Comparison of ENCODE assay signal across 8 mouse cellular contexts in genomic region chr8:106510365-106510975, GRCm38 (mm10). TPM values are rescaled to one million over a fixed set of nuclear protein-coding genes. Genes with fewer than 3 reads are reported as not detected.
DNase-seq lines count a peak whose midpoint lies in the region; ATAC-seq and TF ChIP-seq lines count a peak whose summit lies in the region.

TSS of gene Cdh3 (plus strand) at chr8:106510891.

- no peaks in the 10 kb centered on the region for H3K9me3 ChIP-seq in embryonic facial prominence, embryonic 11.5 days (replicated peaks; ENCODE audit: control insufficient read depth, low read length)
- no peaks in the 10 kb centered on the region for H3K9me3 ChIP-seq in hindbrain, embryonic 13.5 days
- H3K9me3 ChIP-seq in limb, embryonic 15.5 days, result no peaks in the 10 kb centered on the region
- H3K9me3 ChIP-seq in midbrain, postnatal 0 days (ENCODE audit: low read length), result no peaks in the 10 kb centered on the region

- no peak within 1 kb of the TSS for H3K4me3 ChIP-seq in cerebellum, adult 2 months (replicated peaks; ENCODE audit: insufficient read depth, low read depth, low read length)
- peak within 1 kb of the TSS; percentile 38 for H3K4me3 ChIP-seq in embryonic facial prominence, embryonic 11.5 days (ENCODE audit: low read depth, low read length)
- peak within 1 kb of the TSS; percentile 35 for H3K4me3 ChIP-seq in hindbrain, embryonic 13.5 days
- H3K4me3 ChIP-seq in limb, embryonic 15.5 days, result peak within 1 kb of the TSS; percentile 53
- H3K4me3 ChIP-seq in midbrain, postnatal 0 days (ENCODE audit: low read depth, low read length), result peak within 1 kb of the TSS; percentile 38

- 0 out of 2 replicates have a peak, but pooled peaks cover 3% of the 10 kb centered on the region for H3K4me1 ChIP-seq in cerebellum, adult 2 months (ENCODE audit: control insufficient read depth, insufficient read depth, low read length)
- peaks cover 12% of the 10 kb centered on the region for H3K4me1 ChIP-seq in embryonic facial prominence, embryonic 11.5 days (ENCODE audit: control insufficient read depth, insufficient read depth, low read length)
- H3K4me1 ChIP-seq in hindbrain, embryonic 13.5 days (replicated peaks), result peaks cover 41% of the 10 kb centered on the region
- H3K4me1 ChIP-seq in limb, embryonic 15.5 days, result peaks cover 56% of the 10 kb centered on the region
- peaks cover 14% of the 10 kb centered on the region for H3K4me1 ChIP-seq in midbrain, postnatal 0 days (ENCODE audit: insufficient read depth, low read length)

- WGBS in cerebellum, adult 2 months, result 1% methylated on average over 34 of the region's 34 CpGs
- under 1% methylated on average over 34 of the region's 34 CpGs for WGBS in embryonic facial prominence, embryonic 11.5 days
- WGBS in hindbrain, embryonic 13.5 days, result under 1% methylated on average over 34 of the region's 34 CpGs
- 1% methylated on average over 34 of the region's 34 CpGs for WGBS in limb, embryonic 15.5 days
- WGBS in midbrain, postnatal 0 days, result under 1% methylated on average over 34 of the region's 34 CpGs

- no peak for TF ChIP-seq POLR2A in cerebellum, adult 2 months (IDR thresholded peaks at IDR 0.05; ENCODE audit: borderline replicate concordance, insufficient read depth, low read length)

- no peaks in the 10 kb centered on the region for H3K36me3 ChIP-seq in embryonic facial prominence, embryonic 11.5 days (replicated peaks; ENCODE audit: control insufficient read depth, insufficient read depth, low read depth, low read length)
- no peaks in the 10 kb centered on the region for H3K36me3 ChIP-seq in hindbrain, embryonic 13.5 days
- 0 out of 2 replicates have a peak, but pooled peaks cover 4% of the 10 kb centered on the region for H3K36me3 ChIP-seq in limb, embryonic 15.5 days
- H3K36me3 ChIP-seq in midbrain, postnatal 0 days (ENCODE audit: insufficient read depth, low read length), result no peaks in the 10 kb centered on the region

- peak within 1 kb of the TSS; percentile 53 for H3K9ac ChIP-seq in embryonic facial prominence, embryonic 11.5 days (replicated peaks; ENCODE audit: low read length)
- H3K9ac ChIP-seq in hindbrain, embryonic 13.5 days, result peak within 1 kb of the TSS; percentile 46
- H3K9ac ChIP-seq in limb, embryonic 15.5 days, result peak within 1 kb of the TSS; percentile 39
- H3K9ac ChIP-seq in midbrain, postnatal 0 days (replicated peaks; ENCODE audit: low read length, poor library complexity, severe bottlenecking), result 0 out of 2 replicates have a peak within 1 kb of the TSS, but pooled peaks have one; percentile 19

- H3K27me3 ChIP-seq in cerebellum, adult 2 months (ENCODE audit: control insufficient read depth, insufficient read depth, low read length), result peaks cover 5% of the 10 kb centered on the region; the same call in 1 of the 2 replicates
- peaks cover 14% of the 10 kb centered on the region for H3K27me3 ChIP-seq in embryonic facial prominence, embryonic 11.5 days (ENCODE audit: control insufficient read depth, insufficient read depth, low read length)
- H3K27me3 ChIP-seq in hindbrain, embryonic 13.5 days, result peaks cover 92% of the 10 kb centered on the region
- no peaks in the 10 kb centered on the region; the same call in 1 of the 2 replicates for H3K27me3 ChIP-seq in limb, embryonic 15.5 days
- H3K27me3 ChIP-seq in midbrain, postnatal 0 days (ENCODE audit: insufficient read depth, low read length), result peaks cover 33% of the 10 kb centered on the region

- peak within 1 kb of the TSS; percentile 39 for H3K4me2 ChIP-seq in embryonic facial prominence, embryonic 11.5 days (ENCODE audit: low read depth, low read length)
- H3K4me2 ChIP-seq in hindbrain, embryonic 13.5 days, result peak within 1 kb of the TSS; percentile 55
- peak within 1 kb of the TSS; percentile 84 for H3K4me2 ChIP-seq in limb, embryonic 15.5 days
- peak within 1 kb of the TSS; percentile 54 for H3K4me2 ChIP-seq in midbrain, postnatal 0 days (ENCODE audit: low read depth, low read length, poor library complexity, severe bottlenecking)

- no peak within 1 kb of the TSS for H3K27ac ChIP-seq in cerebellum, adult 2 months (ENCODE audit: insufficient read depth, low read length)
- no peak within 1 kb of the TSS for H3K27ac ChIP-seq in embryonic facial prominence, embryonic 11.5 days (replicated peaks; ENCODE audit: low read depth, low read length)
- H3K27ac ChIP-seq in hindbrain, embryonic 13.5 days, result peak within 1 kb of the TSS; percentile 15; the same call in 1 of the 2 replicates
- peak within 1 kb of the TSS; percentile 87 for H3K27ac ChIP-seq in limb, embryonic 15.5 days
- no peak within 1 kb of the TSS for H3K27ac ChIP-seq in midbrain, postnatal 0 days (ENCODE audit: low read depth, low read length)

- DNase-seq in cerebellum, adult 2 months, result peak; percentile 18 to 27
- DNase-seq in cerebellum, adult 9-10 months, result no peak
- DNase-seq in embryonic facial prominence, embryonic 11.5 days (ENCODE audit: low spot score), result peak; percentile 72
- peak; percentile 38 for DNase-seq in midbrain, postnatal 0 days (ENCODE audit: low spot score)
- DNase-seq in urinary bladder, postnatal 25 days (ENCODE audit: low spot score), result peak; percentile 70

- TF ChIP-seq CTCF in cerebellum, adult 2 months (IDR thresholded peaks at IDR 0.05; ENCODE audit: borderline replicate concordance, insufficient read depth, low read depth, low read length), result no peak
- TF ChIP-seq CTCF in midbrain, postnatal 0 days (IDR thresholded peaks at IDR 0.05), result no peak; the same call in 1 of the 2 replicates

- peak; percentile 35; the same call in 1 of the 2 replicates for ATAC-seq in embryonic facial prominence, embryonic 11.5 days (replicated peaks; ENCODE audit: insufficient number of reproducible peaks, low FRiP score, low TSS enrichment, low read depth)
- ATAC-seq in hindbrain, embryonic 13.5 days (ENCODE audit: low FRiP score), result peak; percentile 32; the same call in 1 of the 2 replicates
- ATAC-seq in limb, embryonic 15.5 days (ENCODE audit: insufficient number of reproducible peaks, low FRiP score, low TSS enrichment, low read depth), result peak; percentile 54; the same call in 1 of the 2 replicates
- no peak for ATAC-seq in midbrain, postnatal 0 days (ENCODE audit: low FRiP score)
- no peak for ATAC-seq in inflammation-experienced regulatory T-cells, adult 6 months

RNA-seq across cellular contexts. Expression of gene Cdh3, which starts in this region (rescaled TPM):
- 0.64 and 0.93 TPM in 2 replicates for polyA plus RNA-seq in cerebellum, adult 2 months (2012; rRNA removed)
- polyA plus RNA-seq in embryonic facial prominence, embryonic 11.5 days (2014; fragmentation: Nextera tagmentation; extraction: Ambion mirVana), result 10.8 and 11.0 TPM in 2 replicates
- 2.3 and 2.7 TPM in 2 replicates for polyA plus RNA-seq in hindbrain, embryonic 13.5 days (2015; fragmentation: Nextera tagmentation; extraction: Ambion mirVana)
- polyA plus RNA-seq in limb, embryonic 15.5 days (2015; fragmentation: Nextera tagmentation; extraction: Ambion mirVana), result 29.3 and 33.3 TPM in 2 replicates
- total RNA-seq in midbrain, postnatal 0 days (2014; rRNA removed), result 1.3 and 4.3 TPM in 2 replicates
- polyA plus RNA-seq in midbrain, postnatal 0 days (2015; fragmentation: Nextera tagmentation; extraction: Ambion mirVana), result 0.67 and 1.1 TPM in 2 replicates
- not detected for polyA plus RNA-seq in inflammation-experienced regulatory T-cells, adult 6 months (2017; shearing (Covaris generic))

Comparison
In these comparisons a context has a peak if more than half of its experiments do, and no peak if none do; other contexts are left out.
1. Peak in DNase-seq in cerebellum, adult 2 months; RNA of the gene not detected or under 1 TPM.
2. H3K27ac ChIP-seq: peak in hindbrain, embryonic 13.5 days (single experiment) and limb, embryonic 15.5 days (single experiment); none in cerebellum, adult 2 months (single experiment), embryonic facial prominence, embryonic 11.5 days (single experiment) and midbrain, postnatal 0 days (single experiment).
3. ATAC-seq: peak in embryonic facial prominence, embryonic 11.5 days (single experiment), hindbrain, embryonic 13.5 days (single experiment) and limb, embryonic 15.5 days (single experiment); none in midbrain, postnatal 0 days (single experiment) and inflammation-experienced regulatory T-cells, adult 6 months (single experiment).
4. Peak in every context shown above with its lines, with median percentiles within 50 percentile points of each other: H3K4me2 ChIP-seq and H3K9ac ChIP-seq.